Mouse (Mus musculus) C2C12 (cell line): Measurements from ENCODE around the gene Olfr518. TPM values are rescaled to one million over a fixed set of nuclear protein-coding genes. Genes with fewer than 3 reads are reported as not detected.

Experiments used
- H3K27me3 ChIP-seq: one replicate; pipeline ENCODE4 v1.6.1; 2011; ENCODE audit not compliant: control insufficient read depth, insufficient read depth, insufficient read length
- H3K36me3 ChIP-seq: one replicate; pipeline ENCODE4 v1.6.1; 2011; ENCODE audit not compliant: control insufficient read depth, insufficient read depth
- H3K4me3 ChIP-seq: one replicate; pipeline ENCODE4 v1.5.1; 2011; ENCODE audit warnings: mild to moderate bottlenecking, control low read depth; ENCODE audit not compliant: poor library complexity, insufficient read depth, severe bottlenecking
- H3K79me2 ChIP-seq: one replicate; pipeline ENCODE4 v1.6.1; 2011; ENCODE audit not compliant: control insufficient read depth, insufficient read depth
- H3K79me3 ChIP-seq: one replicate; pipeline ENCODE4 v1.6.1; 2011; ENCODE audit warnings: low read depth, control low read depth
- H3ac ChIP-seq: one replicate; pipeline ENCODE3; 2011; ENCODE audit warnings: low read depth; ENCODE audit not compliant: control insufficient read depth, insufficient read length
- CEBPB ChIP-seq: IDR thresholded peaks from one replicate; pipeline ENCODE4 v1.6.1; 2011; ENCODE audit warnings: low read depth, mild to moderate bottlenecking, control low read depth, moderate library complexity
- CTCF ChIP-seq: IDR thresholded peaks from one replicate; pipeline ENCODE4 v1.5.1; 2011; ENCODE audit not compliant: control insufficient read depth, insufficient read depth, insufficient read length
- FOSL1 ChIP-seq: IDR thresholded peaks from one replicate; pipeline ENCODE4 v1.8.0; 2011; ENCODE audit warnings: mild to moderate bottlenecking, low read length; ENCODE audit not compliant: poor library complexity, insufficient read depth, severe bottlenecking
- MAX ChIP-seq: IDR thresholded peaks from one replicate; pipeline ENCODE4 v1.6.1; 2011; ENCODE audit warnings: mild to moderate bottlenecking, control low read depth
- MYOD1 ChIP-seq: IDR thresholded peaks from one replicate; pipeline ENCODE4 v1.6.1; 2011; ENCODE audit warnings: low read depth; ENCODE audit not compliant: control insufficient read depth, insufficient read length
- MYOG ChIP-seq: IDR thresholded peaks from one replicate; pipeline ENCODE4 v1.6.1; 2011; ENCODE audit not compliant: control insufficient read depth, insufficient read length; ENCODE audit errors: extremely low read depth
- USF1 ChIP-seq: IDR thresholded peaks from one replicate; pipeline ENCODE4 v1.6.1; 2011; ENCODE audit warnings: low read depth, mild to moderate bottlenecking, control low read depth, moderate library complexity
- polyA plus RNA-seq: library from polyadenylated mRNA; unstranded; fragments of >200 nt; fragmentation: generic; extraction: Trizol; gene quantifications from one replicate; pipeline ENCODE4 v1.2.1, GENCODE M21; 2012; ENCODE audit warnings: missing spikeins

Olfr518 gene
- polyA plus RNA-seq, 1 experiment = not detected

DNA sequence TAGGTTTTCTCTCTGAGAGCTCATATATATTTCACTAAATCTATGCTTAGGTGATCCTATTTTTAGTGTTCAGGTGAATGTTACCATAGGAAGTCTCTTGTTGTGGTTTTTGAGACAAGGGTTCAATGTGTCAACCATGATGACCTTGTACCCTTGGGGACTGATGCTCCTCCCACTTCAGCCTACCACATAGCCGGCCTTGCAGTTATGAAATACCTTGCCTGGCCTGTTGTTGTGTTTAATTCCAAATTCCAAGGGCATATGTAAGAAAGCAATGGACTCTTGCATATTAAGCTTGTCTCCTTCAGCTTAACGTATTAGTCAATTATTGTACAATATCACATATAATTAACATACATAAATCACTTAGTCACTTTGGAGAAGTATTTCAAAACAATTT, 19.2 kb upstream of the Olfr518 start:
- no peak overlapping the region for H3ac ChIP-seq
- no peaks in the 10 kb centered on the region for H3K79me2 ChIP-seq
- TF ChIP-seq CTCF (no peak), MYOD1 (no peak), MYOG (no peak), CEBPB (no peak), MAX (no peak), FOSL1 (no peak), USF1 (no peak)
- H3K79me3 ChIP-seq = no peaks in the 10 kb centered on the region
- no peaks in the 10 kb centered on the region for H3K36me3 ChIP-seq
- H3K27me3 ChIP-seq = no peaks in the 10 kb centered on the region
- no peak overlapping the region for H3K4me3 ChIP-seq

GRCm38 (mm10) chr7:108894320-108894719, 9.5 kb upstream of the Olfr518 start, which contains the start of gene Olfr519:
Olfr519 (minus strand) TSS chr7:108894420.
- TF ChIP-seq CEBPB (no peak), USF1 (no peak), MAX (no peak), CTCF (no peak), MYOD1 (no peak), FOSL1 (no peak), MYOG (no peak)
- H3K4me3 ChIP-seq = no peak within 1 kb of the TSS
- no peaks in the 10 kb centered on the region for H3K27me3 ChIP-seq
- H3K79me3 ChIP-seq = no peaks in the 10 kb centered on the region
- no peak within 1 kb of the TSS for H3ac ChIP-seq
- H3K36me3 ChIP-seq = no peaks in the 10 kb centered on the region
- H3K79me2 ChIP-seq = no peaks in the 10 kb centered on the region

DNA sequence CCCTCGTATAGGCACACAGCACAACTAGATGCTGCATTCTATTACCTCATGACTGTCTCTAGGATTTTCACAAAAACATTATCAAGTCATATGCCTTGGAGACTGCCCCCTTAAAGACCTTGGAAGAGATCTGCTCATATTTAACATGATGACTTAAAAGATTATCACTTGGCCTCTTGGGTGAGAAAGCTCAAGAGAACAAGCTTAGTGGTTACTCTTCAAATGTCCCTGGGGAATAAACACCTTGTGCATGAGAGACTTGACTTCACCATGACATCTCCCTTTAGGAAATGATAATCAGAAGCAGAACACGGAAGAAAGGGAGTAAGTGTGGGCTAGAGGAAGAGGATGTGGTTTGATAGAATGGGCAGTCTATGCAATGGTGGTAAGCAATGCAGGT, 12.5 kb downstream of the Olfr518 start, which contains the start of gene Olfr517:
Olfr517 (minus strand) TSS at position 101 of the 400 bp plus-strand sequence.
- no peaks in the 10 kb centered on the region for H3K79me3 ChIP-seq
- H3K79me2 ChIP-seq = no peaks in the 10 kb centered on the region
- no peak within 1 kb of the TSS for H3K4me3 ChIP-seq
- H3ac ChIP-seq = no peak within 1 kb of the TSS
- no peaks in the 10 kb centered on the region for H3K27me3 ChIP-seq
- no peaks in the 10 kb centered on the region for H3K36me3 ChIP-seq
- TF ChIP-seq USF1 (no peak), CEBPB (no peak), FOSL1 (no peak), MYOD1 (no peak), CTCF (no peak), MYOG (no peak), MAX (no peak)

GRCm38 (mm10) chr7:108850429-108850828, 34.4 kb downstream of the Olfr518 start, which contains the start of gene Olfr516:
Olfr516 (minus strand) TSS chr7:108850529.
- Histone ChIP-seq H3K4me3 (no peak within 1 kb of the TSS), H3K79me2 (no peaks in the 10 kb centered on the region), H3ac (no peak within 1 kb of the TSS), H3K79me3 (no peaks in the 10 kb centered on the region), H3K27me3 (no peaks in the 10 kb centered on the region), H3K36me3 (no peaks in the 10 kb centered on the region)
- TF ChIP-seq MYOD1 = no peak
- TF ChIP-seq MYOG = no peak
- TF ChIP-seq MAX = no peak
- TF ChIP-seq CTCF = no peak
- TF ChIP-seq CEBPB = no peak
- no peak for TF ChIP-seq USF1
- TF ChIP-seq FOSL1 = no peak

Other genes starting within 250 kb of the Olfr518 start
- gene Olfr509, start 233.1 kb downstream of the Olfr518 start, polyA plus RNA-seq = not detected
- gene Olfr510, start 218.6 kb downstream of the Olfr518 start, polyA plus RNA-seq = not detected
- not detected for gene Olfr512, start 171.7 kb downstream of the Olfr518 start, polyA plus RNA-seq
- not detected for gene Olfr513, start 134.0 kb downstream of the Olfr518 start, polyA plus RNA-seq
- not detected for gene Olfr514, start 59.0 kb downstream of the Olfr518 start, polyA plus RNA-seq
- not detected for gene Olfr516, start 34.5 kb downstream of the Olfr518 start, polyA plus RNA-seq
- not detected for gene Olfr517, start 12.6 kb downstream of the Olfr518 start, polyA plus RNA-seq
- gene Olfr519, start 9.4 kb upstream of the Olfr518 start, polyA plus RNA-seq = not detected
- 0.02 TPM for gene Nlrp10, start 45.2 kb upstream of the Olfr518 start, polyA plus RNA-seq
- gene Eif3f, start 49.4 kb upstream of the Olfr518 start, polyA plus RNA-seq = 191 TPM
- 0.01 TPM for gene Tub, start 65.3 kb upstream of the Olfr518 start, polyA plus RNA-seq
- gene Ric3, start 198.3 kb upstream of the Olfr518 start, polyA plus RNA-seq = not detected